Mouse (Mus musculus): ENCODE results near the gene Ovgp1. TPM values are rescaled to one million over a fixed set of nuclear protein-coding genes. Genes with fewer than 3 reads are reported as not detected.
"Not testable (repeated sequence)": the region's sequence is repeated elsewhere in the genome, so short reads cannot be mapped to it uniquely, and the experiment has no call there.

The Ovgp1 gene
- polyA plus RNA-seq, 1 experiment from 2014 or later: 1.4 TPM

DNA sequence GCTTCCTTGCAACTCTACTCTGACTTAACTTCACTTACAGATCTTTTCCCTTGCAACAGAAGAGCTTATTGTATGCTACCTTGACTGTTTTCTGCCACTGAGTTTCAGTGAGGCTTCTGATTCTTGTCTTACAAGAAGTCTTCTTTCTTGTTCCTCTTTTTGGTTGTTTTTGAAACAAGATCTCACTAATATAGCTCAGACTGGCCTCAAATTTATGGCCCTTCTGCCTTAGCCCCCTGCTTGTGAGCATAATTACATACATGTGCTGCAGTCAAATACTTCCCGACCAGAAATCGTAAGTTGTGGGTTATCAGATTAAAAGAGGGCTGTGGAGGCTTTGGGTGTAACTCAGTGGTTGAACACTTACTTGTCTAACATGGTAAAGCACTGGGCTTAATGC, 21.2 kb downstream of the Ovgp1 start:
- H3K9me3 ChIP-seq (replicated peaks): no peaks in the 10 kb centered on the region
- no peaks in the 10 kb centered on the region for H3K27me3 ChIP-seq
- WGBS: 54% methylated on average over 2 of the region's 2 CpGs
- H3K9ac ChIP-seq: no peak overlapping the region
- H3K36me3 ChIP-seq: no peaks in the 10 kb centered on the region
- H3K4me1 ChIP-seq (replicated peaks): no peaks in the 10 kb centered on the region
- no peak overlapping the region for H3K4me2 ChIP-seq
- H3K27ac ChIP-seq: no peak overlapping the region
- H3K4me3 ChIP-seq: no peak overlapping the region
- no peak for ATAC-seq (replicated peaks; ENCODE audit: insufficient number of reproducible peaks, insufficient read depth, low FRiP score, low read depth)

DNA sequence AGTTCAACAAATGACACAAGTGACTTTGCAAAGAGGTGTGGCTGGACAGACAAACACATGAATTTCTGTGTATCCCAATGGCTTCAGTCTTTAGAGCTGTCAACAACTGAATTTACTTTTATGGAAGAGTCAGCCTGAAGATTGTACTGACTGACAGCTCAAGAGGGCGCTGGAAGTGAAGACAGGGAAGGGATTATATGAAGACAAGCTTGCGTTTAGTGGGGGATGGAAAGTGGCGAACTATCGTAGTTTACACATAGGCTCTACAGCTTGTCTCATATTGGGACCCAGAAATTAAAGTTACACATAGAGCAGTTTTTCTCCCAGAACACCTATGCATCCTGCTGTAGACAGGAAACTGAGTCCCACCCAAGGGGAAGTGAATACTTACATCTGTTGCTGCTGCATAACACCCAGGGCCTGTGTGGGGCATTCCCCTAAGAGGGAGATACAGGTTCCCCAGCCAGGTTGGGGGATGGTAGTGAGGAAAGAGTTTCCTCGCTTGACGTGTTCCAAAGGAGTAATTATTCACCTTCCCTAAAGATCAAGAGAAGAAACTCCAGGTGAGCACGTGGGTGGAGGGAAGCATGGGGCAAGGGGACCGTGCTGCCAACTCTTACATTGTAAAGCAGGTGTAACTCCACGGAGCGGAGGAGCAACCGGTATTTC, 27.3 kb downstream of the Ovgp1 start:
- no peaks in the 10 kb centered on the region for H3K27me3 ChIP-seq

DNA sequence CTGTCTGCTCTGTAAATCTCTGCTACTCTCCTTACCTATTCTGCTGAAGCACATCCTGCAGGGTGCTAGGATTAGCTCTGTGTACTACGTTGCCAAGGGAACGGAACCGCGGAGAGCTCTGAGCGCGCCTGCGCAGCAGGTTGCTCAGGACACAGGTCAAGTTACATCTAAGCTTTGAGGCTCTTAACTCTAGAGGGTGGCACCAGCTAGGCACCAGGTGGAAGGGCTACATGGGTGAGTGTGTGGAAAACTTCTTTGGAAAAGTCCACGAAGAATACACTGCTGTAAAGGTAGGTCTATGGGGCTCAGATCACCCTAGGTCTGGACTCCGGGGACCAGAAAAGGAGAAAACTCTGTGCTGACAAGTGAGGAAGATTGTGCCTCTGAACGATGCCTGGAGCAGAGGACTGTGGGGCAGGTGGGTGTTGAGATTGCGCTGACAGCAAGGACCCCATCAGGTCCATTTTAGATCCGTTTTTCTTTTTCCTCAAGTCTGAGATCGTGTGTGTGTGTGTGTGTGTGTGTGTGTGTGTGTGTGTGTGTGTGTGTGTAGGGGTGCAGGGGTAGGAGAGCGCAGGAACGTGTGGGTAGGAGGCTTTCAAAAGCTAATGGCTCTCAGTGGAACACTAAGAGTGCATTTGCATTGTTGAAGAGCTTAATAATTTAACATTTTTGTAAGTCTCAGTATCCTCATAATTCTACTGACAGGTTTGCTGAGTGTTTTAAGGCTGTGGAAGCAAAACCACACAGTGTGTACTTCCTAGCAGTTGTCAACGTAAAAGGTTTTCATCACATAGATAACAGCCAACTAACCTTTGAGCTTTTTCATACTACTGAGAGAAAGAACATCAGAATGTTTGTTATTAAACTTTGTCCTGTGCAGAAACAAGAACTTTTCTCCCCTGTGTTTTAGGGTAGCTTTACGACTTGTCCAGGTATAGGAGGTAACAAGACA, 28.2 kb downstream of the Ovgp1 start:
- peak; percentile 72 for ATAC-seq (replicated peaks; ENCODE audit: insufficient number of reproducible peaks, insufficient read depth, low FRiP score, low read depth)
- no peaks in the 10 kb centered on the region for H3K36me3 ChIP-seq
- no peak overlapping the region for H3K9ac ChIP-seq
- WGBS: 22% methylated on average over 17 of the region's 17 CpGs
- H3K4me2 ChIP-seq: peak overlapping the region; percentile 55
- H3K27me3 ChIP-seq: no peaks in the 10 kb centered on the region
- H3K9me3 ChIP-seq (replicated peaks): no peaks in the 10 kb centered on the region
- no peak overlapping the region for H3K27ac ChIP-seq
- H3K4me3 ChIP-seq: peak overlapping the region; percentile 22
- peaks cover 7% of the 10 kb centered on the region; the same call in 1 of the 2 replicates for H3K4me1 ChIP-seq (replicated peaks)

More for the DNA sequence above, 27.3 kb downstream of the Ovgp1 start:
- H3K9ac ChIP-seq: no peak overlapping the region
- peaks cover 7% of the 10 kb centered on the region; the same call in 1 of the 2 replicates for H3K4me1 ChIP-seq (replicated peaks)
- no peak for ATAC-seq (replicated peaks; ENCODE audit: insufficient number of reproducible peaks, insufficient read depth, low FRiP score, low read depth)
- 14% methylated on average over 11 of the region's 11 CpGs for WGBS
- peak overlapping the region; percentile 55 for H3K4me2 ChIP-seq
- no peaks in the 10 kb centered on the region for H3K9me3 ChIP-seq (replicated peaks)
- no peak overlapping the region for H3K27ac ChIP-seq
- H3K36me3 ChIP-seq: no peaks in the 10 kb centered on the region
- peak overlapping the region; percentile 22 for H3K4me3 ChIP-seq

DNA sequence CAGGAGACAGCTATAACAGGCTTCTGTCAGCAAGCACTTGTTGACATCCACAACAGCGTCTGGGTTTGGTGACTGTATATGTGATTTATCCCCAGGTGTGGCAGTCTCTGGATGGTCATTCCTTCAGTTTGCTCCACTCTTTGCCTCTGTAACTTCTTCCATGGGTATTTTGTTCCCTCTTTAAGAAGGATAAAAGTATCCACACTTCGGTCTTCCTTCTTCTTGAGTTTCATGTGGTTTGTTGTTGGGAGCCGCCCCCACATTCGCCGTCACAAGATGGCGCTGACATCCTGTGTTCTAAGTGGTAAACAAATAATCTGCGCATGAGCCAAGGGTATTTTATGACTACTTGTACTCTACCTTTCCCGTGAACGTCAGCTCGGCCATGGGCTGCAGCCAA, 29.8 kb downstream of the Ovgp1 start:
- not testable (repeated sequence) for H3K27ac ChIP-seq; ATAC-seq (replicated peaks; ENCODE audit: insufficient number of reproducible peaks, insufficient read depth, low FRiP score, low read depth)
- 50% methylated on average over 10 of the region's 10 CpGs for WGBS

DNA sequence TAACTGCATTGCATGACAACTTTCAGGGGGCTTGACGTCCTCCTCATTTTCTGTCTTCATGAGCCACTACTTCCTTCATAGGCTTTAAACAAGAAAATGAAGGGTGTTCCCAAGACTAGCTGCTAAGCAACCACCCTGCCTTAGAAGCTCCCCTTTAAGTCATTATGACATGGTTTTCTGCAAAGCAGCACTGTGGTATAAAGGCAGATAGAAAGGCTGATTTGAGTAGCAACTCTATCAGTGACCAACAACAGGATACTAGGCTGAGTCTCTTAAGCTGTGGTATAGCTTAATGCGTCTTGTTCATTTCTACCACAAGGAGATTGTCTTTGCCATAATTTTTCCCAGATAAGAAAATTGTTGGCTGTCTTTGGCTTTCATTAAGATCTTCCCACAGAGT, 41.0 kb downstream of the Ovgp1 start, which contains the start of gene Pifo:
Gene Pifo (minus strand): TSS at position 101 of the 400 bp plus-strand sequence.
- Histone ChIP-seq H3K4me1 (replicated peaks) (no peaks in the 10 kb centered on the region), H3K27me3 (no peaks in the 10 kb centered on the region), H3K9me3 (replicated peaks) (no peaks in the 10 kb centered on the region), H3K4me2 (no peak within 1 kb of the TSS), H3K4me3 (no peak within 1 kb of the TSS), H3K27ac (no peak within 1 kb of the TSS), H3K9ac (no peak within 1 kb of the TSS), H3K36me3 (no peaks in the 10 kb centered on the region)
- 71% methylated on average over 2 of the region's 2 CpGs for WGBS
- ATAC-seq (replicated peaks; ENCODE audit: insufficient number of reproducible peaks, insufficient read depth, low FRiP score, low read depth): no peak

More for the DNA sequence above, 29.8 kb downstream of the Ovgp1 start:
- not testable (repeated sequence) for H3K9me3 ChIP-seq (replicated peaks); H3K36me3 ChIP-seq; H3K27me3 ChIP-seq; H3K4me2 ChIP-seq; H3K4me1 ChIP-seq (replicated peaks); H3K4me3 ChIP-seq; H3K9ac ChIP-seq

DNA sequence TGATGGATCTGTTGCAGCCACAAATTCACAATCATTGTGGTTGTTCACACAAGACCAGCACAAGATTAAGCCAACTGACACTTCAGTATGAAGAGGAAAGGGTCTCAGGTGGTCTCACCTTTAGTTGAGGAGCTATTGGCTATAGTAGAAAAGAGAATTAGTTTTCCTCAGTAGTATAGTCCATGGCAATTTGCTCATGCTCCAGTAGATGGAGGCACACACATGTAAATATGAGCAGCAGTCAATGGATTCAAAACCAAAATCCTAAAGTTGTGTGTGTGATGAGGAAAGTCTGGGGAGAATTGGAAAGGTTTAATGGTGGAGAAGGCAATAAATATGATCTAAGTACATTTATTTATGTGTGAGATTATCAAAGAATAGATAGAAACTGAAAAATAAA, 48.3 kb downstream of the Ovgp1 start:
- H3K4me1 ChIP-seq (replicated peaks): no peaks in the 10 kb centered on the region
- no peak overlapping the region for H3K9ac ChIP-seq
- ATAC-seq (replicated peaks; ENCODE audit: insufficient number of reproducible peaks, insufficient read depth, low FRiP score, low read depth): no peak
- no peak overlapping the region for H3K4me3 ChIP-seq
- H3K36me3 ChIP-seq: no peaks in the 10 kb centered on the region
- H3K4me2 ChIP-seq: no peak overlapping the region
- H3K27ac ChIP-seq: no peak overlapping the region
- no peaks in the 10 kb centered on the region for H3K9me3 ChIP-seq (replicated peaks)
- no peaks in the 10 kb centered on the region for H3K27me3 ChIP-seq

DNA sequence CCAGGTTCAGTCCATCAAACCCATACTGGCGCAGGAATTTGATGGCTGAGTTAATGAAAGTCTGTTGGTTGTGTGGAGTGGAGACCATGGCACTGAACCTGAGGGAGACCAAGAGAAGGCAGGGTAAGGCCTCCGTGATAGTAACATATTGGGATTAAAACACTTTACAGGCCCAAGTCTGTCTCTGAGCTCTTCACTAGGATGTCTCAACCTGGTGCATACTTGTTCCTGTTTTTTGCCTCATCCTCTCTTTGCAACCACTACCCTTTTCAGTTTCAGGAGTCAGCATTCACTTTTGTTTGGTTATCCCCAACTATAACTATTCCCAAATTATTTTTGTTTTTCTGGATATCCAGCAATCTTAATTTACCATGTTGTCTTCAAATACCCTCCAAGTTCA, 50.6 kb downstream of the Ovgp1 start:
- no peaks in the 10 kb centered on the region for H3K27me3 ChIP-seq
- no peaks in the 10 kb centered on the region for H3K9me3 ChIP-seq (replicated peaks)
- no peak for ATAC-seq (replicated peaks; ENCODE audit: insufficient number of reproducible peaks, insufficient read depth, low FRiP score, low read depth)
- no peak overlapping the region for H3K4me2 ChIP-seq
- no peak overlapping the region for H3K27ac ChIP-seq
- no peaks in the 10 kb centered on the region for H3K4me1 ChIP-seq (replicated peaks)
- H3K9ac ChIP-seq: no peak overlapping the region
- H3K4me3 ChIP-seq: no peak overlapping the region
- no peaks in the 10 kb centered on the region for H3K36me3 ChIP-seq
- 81% methylated on average over 2 of the region's 2 CpGs for WGBS

DNA sequence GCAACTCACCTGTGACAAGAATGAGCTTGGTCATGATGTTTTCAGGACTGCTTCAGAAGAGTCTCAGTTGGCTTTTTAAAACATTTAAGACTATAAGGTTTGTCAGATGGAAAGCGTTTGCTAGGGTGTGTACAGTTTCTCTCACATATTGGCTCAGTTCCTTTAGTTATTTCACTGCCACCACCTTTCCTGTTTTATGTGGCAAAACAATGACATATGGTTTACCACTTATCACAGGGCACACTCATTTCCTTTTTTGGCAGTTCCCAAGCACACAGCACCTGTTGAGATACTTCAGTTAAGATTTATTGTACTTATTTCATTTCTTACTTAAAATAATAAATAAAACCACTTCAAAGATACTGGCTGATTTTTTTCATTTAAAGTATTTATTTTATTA, 59.3 kb downstream of the Ovgp1 start, which contains the start of gene Chil5:
Gene Chil5 (minus strand): TSS at position 34 of the 400 bp plus-strand sequence.
- Histone ChIP-seq H3K4me2 (no peak within 1 kb of the TSS), H3K4me1 (replicated peaks) (no peaks in the 10 kb centered on the region), H3K9ac (no peak within 1 kb of the TSS), H3K36me3 (no peaks in the 10 kb centered on the region), H3K4me3 (no peak within 1 kb of the TSS), H3K27me3 (no peaks in the 10 kb centered on the region), H3K9me3 (replicated peaks) (no peaks in the 10 kb centered on the region), H3K27ac (no peak within 1 kb of the TSS)
- WGBS: 65% methylated on average over 1 of the region's 1 CpGs
- ATAC-seq (replicated peaks; ENCODE audit: insufficient number of reproducible peaks, insufficient read depth, low FRiP score, low read depth): no peak

Other genes with a start within 250 kb of the Ovgp1 start
- gene Rap1a, start 172.4 kb upstream of the Ovgp1 start, polyA plus RNA-seq (2015; fragmentation: Nextera tagmentation; extraction: Ambion mirVana): 79.7 and 92.9 TPM in 2 replicates
- 0.19 and 0.32 TPM in 2 replicates for gene Adora3, start 102.9 kb upstream of the Ovgp1 start, polyA plus RNA-seq (2015; fragmentation: Nextera tagmentation; extraction: Ambion mirVana)
- gene Tmigd3, start 102.8 kb upstream of the Ovgp1 start, polyA plus RNA-seq (2015; fragmentation: Nextera tagmentation; extraction: Ambion mirVana): 0.46 and 0.50 TPM in 2 replicates
- 0.76 and 1.8 TPM in 2 replicates for gene I830077J02Rik, start 41.0 kb upstream of the Ovgp1 start, polyA plus RNA-seq (2015; fragmentation: Nextera tagmentation; extraction: Ambion mirVana)
- gene Wdr77, start 14.3 kb upstream of the Ovgp1 start, polyA plus RNA-seq (2015; fragmentation: Nextera tagmentation; extraction: Ambion mirVana): 69.9 and 92.3 TPM in 2 replicates
- 760 and 907 TPM in 2 replicates for gene Atp5f1, start 13.6 kb upstream of the Ovgp1 start, polyA plus RNA-seq (2015; fragmentation: Nextera tagmentation; extraction: Ambion mirVana)
- gene Pifo, start 40.9 kb downstream of the Ovgp1 start, polyA plus RNA-seq (2015; fragmentation: Nextera tagmentation; extraction: Ambion mirVana): 0.42 and 1.3 TPM in 2 replicates
- 0.27 TPM in 1 of 2 replicates, not detected in the other for gene Chil5, start 59.1 kb downstream of the Ovgp1 start, polyA plus RNA-seq (2015; fragmentation: Nextera tagmentation; extraction: Ambion mirVana)
- 0.09 TPM in 1 of 2 replicates, not detected in the other for gene Chia1, start 139.5 kb downstream of the Ovgp1 start, polyA plus RNA-seq (2015; fragmentation: Nextera tagmentation; extraction: Ambion mirVana)
- 0.08 and 0.30 TPM in 2 replicates for gene Chil3, start 193.9 kb downstream of the Ovgp1 start, polyA plus RNA-seq (2015; fragmentation: Nextera tagmentation; extraction: Ambion mirVana)
- gene Chil4, start 245.8 kb downstream of the Ovgp1 start, polyA plus RNA-seq (2015; fragmentation: Nextera tagmentation; extraction: Ambion mirVana): 0.19 TPM in 1 of 2 replicates, not detected in the other

Data from heart, embryonic 15.5 days (tissue).